Mouse (Mus musculus) kidney, embryonic 14.5 days (tissue): Measurements from ENCODE around the gene Paqr9. TPM values are rescaled to one million over a fixed set of nuclear protein-coding genes. Genes with fewer than 3 reads are reported as not detected.
A peak's percentile ranks its signal among the peaks of the same experiment; 100 is the strongest.

Source experiments
- ATAC-seq: fragments of 200-750 bp; cut with Nextera tagmentation; 2 replicates; pipeline ENCODE4 v1.8.0; 2017; ENCODE audit warnings: moderate number of reproducible peaks, mild to moderate bottlenecking, moderate TSS enrichment, moderate library complexity; ENCODE audit not compliant: low FRiP score, low TSS enrichment
- H3K27ac ChIP-seq: fragments of 300-500 bp; sonication (generic); 2 replicates; pipeline ENCODE4 v1.5.1; 2014; ENCODE audit warnings: low read depth, mild to moderate bottlenecking, low read length, moderate library complexity, mixed read lengths
- H3K27me3 ChIP-seq: fragments of 300-500 bp; sonication (generic); 2 replicates; pipeline ENCODE4 v1.6.1; 2014; ENCODE audit warnings: mild to moderate bottlenecking, low read length; ENCODE audit not compliant: control insufficient read depth, insufficient read depth
- H3K36me3 ChIP-seq: fragments of 300-500 bp; sonication (generic); 2 replicates; pipeline ENCODE4 v1.6.1; 2014; ENCODE audit warnings: low read length, mixed read lengths; ENCODE audit not compliant: control insufficient read depth, insufficient read depth
- H3K4me1 ChIP-seq: fragments of 300-500 bp; sonication (generic); 2 replicates; pipeline ENCODE4 v1.6.1; 2014; ENCODE audit warnings: low read length, mixed read lengths; ENCODE audit not compliant: control insufficient read depth, insufficient read depth
- H3K4me2 ChIP-seq: fragments of 300-500 bp; sonication (generic); replicated peaks from 2 replicates; pipeline ENCODE4 v1.6.1; 2014; ENCODE audit warnings: low read depth, mild to moderate bottlenecking, low read length
- H3K4me3 ChIP-seq: fragments of 300-500 bp; sonication (generic); 2 replicates; pipeline ENCODE4 v1.5.1; 2014; ENCODE audit warnings: mild to moderate bottlenecking, low read length
- H3K9ac ChIP-seq: fragments of 300-500 bp; sonication (generic); 2 replicates; pipeline ENCODE4 v1.6.1; 2014; ENCODE audit warnings: low read depth, mild to moderate bottlenecking, low read length, moderate library complexity
- H3K9me3 ChIP-seq: fragments of 300-500 bp; sonication (generic); 2 replicates; pipeline ENCODE4 v1.6.1; 2016; ENCODE audit warnings: low read length; ENCODE audit not compliant: control insufficient read depth
- WGBS: fragments of 180-500 bp; shearing (Covaris S2); extraction: QIAGEN DNeasy Blood & Tissue Kit; methylation state at CpG from one replicate; pipeline ENCODE4 v1.1.7; 2014; 5-methylcytosine and 5-hydroxymethylcytosine counted together
- polyA plus RNA-seq: library from polyadenylated mRNA; unstranded; fragments of >200 nt; fragmentation: Nextera tagmentation; extraction: Ambion mirVana; gene quantifications from 2 replicates; pipeline ENCODE4 v1.2.1, GENCODE M21; 2014

Gene Paqr9
- polyA plus RNA-seq, 1 experiment from 2014 or later = 0.54 TPM

DNA sequence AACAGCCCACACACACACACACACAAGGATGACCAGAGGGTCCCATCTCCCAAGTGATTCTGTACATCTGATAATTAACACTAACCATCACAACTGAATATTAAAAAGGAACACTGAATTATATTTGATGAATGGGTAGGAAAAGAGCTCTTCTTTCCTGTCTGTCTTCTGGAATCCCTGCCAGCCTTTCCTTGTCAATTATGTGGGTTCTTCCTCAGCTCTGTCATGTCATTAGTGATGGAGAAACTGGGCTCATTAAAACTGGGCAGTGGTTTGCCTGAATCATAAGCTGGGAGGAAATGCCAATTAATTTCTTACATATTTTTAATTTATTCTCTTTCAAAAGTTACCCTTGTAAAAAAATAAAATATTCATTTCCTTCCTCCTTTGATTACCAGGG is 18.2 kb upstream of the Paqr9 start:
- H3K27ac ChIP-seq = no peak overlapping the region
- no peak overlapping the region for H3K9ac ChIP-seq
- no peaks in the 10 kb centered on the region for H3K4me1 ChIP-seq
- H3K9me3 ChIP-seq = no peaks in the 10 kb centered on the region
- no peak overlapping the region for H3K4me2 ChIP-seq
- no peak for ATAC-seq
- H3K4me3 ChIP-seq = no peak overlapping the region
- no peaks in the 10 kb centered on the region for H3K27me3 ChIP-seq
- no peaks in the 10 kb centered on the region for H3K36me3 ChIP-seq

DNA sequence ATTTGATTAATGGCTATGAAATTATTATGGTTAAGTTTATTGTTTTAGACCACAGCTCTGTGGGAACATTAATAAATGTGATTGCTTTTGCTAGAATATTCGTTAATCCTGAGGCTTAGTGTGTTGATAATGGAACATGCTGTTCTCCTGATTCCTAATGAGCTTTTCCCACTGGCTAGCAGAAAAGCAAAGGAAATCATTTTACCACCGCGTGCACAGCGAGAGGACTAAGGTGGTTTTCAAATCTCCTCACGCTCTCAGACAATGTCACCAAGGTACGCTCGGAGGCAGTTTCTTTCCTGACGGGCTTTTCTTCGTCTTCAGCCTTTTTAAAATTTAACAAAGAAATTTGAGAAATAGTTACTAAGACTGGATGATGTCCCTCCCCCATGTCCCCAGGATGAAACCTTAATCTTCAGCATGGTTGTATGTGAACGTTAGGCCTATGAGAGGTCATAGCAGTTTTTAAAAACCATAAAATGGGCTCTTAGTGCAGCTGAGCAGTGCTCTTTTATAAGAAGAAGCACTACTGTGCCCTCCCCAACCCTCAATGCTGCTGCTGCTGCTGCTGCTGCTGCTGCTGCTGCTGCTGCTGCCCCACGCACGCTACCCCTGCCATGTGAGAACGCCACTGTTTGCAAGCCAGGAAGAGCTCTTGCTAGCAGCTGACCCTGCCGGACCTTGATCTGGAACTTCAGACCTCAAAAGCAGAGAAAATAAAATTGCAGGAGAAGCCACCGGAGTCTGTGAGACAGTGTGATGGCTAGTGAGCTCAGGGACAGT is 17.6 kb upstream of the Paqr9 start:
- Histone ChIP-seq H3K36me3 (no peaks in the 10 kb centered on the region), H3K27me3 (no peaks in the 10 kb centered on the region), H3K4me2 (no peak overlapping the region), H3K9ac (no peak overlapping the region), H3K4me1 (no peaks in the 10 kb centered on the region), H3K27ac (no peak overlapping the region), H3K4me3 (no peak overlapping the region), H3K9me3 (no peaks in the 10 kb centered on the region)
- 73% methylated on average over 15 of the region's 15 CpGs for WGBS
- ATAC-seq = no peak

DNA sequence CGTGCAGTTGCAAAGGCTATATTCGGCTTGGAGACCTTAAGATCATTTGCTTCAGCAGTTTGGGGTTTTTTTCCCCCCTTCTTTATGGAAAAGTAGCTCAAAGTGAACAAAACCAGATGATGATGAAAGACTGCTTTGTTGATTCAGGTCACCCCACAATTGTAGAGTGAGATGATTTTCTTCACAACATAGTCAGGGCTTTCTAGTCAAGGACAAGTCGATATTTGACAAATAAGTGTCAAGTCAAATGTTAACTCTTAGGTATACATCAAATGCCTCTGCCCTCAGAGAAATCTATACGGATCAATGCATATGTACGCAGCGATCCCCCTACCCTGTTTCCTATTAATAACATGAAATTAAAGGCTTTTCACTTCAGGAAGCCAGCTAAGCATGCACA is 17.0 kb upstream of the Paqr9 start:
- H3K4me3 ChIP-seq = no peak overlapping the region
- no peaks in the 10 kb centered on the region for H3K9me3 ChIP-seq
- no peak overlapping the region for H3K27ac ChIP-seq
- H3K4me1 ChIP-seq = no peaks in the 10 kb centered on the region
- H3K9ac ChIP-seq = no peak overlapping the region
- no peaks in the 10 kb centered on the region for H3K27me3 ChIP-seq
- H3K36me3 ChIP-seq = no peaks in the 10 kb centered on the region
- ATAC-seq = no peak
- H3K4me2 ChIP-seq = no peak overlapping the region
- 76% methylated on average over 6 of the region's 6 CpGs for WGBS

DNA sequence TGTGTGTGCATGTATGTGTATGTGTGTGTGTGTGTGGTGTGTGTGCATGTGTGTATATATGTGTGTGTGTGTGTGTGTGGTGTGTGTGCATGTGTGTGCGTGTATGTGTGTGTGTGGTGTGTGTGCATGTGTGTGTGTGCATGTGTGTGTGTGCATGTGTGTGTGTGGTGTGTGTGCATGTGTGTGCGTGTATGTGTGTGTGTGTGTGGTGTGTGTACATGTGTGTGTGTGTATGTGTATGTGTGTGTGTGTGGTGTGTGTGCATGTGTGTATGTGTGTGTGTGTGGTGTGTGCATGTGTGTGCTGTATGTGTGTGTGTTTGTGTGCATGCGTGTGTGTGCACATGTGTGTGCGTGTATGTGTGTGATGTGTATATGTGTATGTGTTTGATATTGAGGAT is 14.9 kb upstream of the Paqr9 start:
- no peak overlapping the region for H3K9ac ChIP-seq
- ATAC-seq = no peak
- no peaks in the 10 kb centered on the region for H3K4me1 ChIP-seq
- no peaks in the 10 kb centered on the region for H3K36me3 ChIP-seq
- H3K27ac ChIP-seq = no peak overlapping the region
- 96% methylated on average over 4 of the region's 4 CpGs for WGBS
- H3K4me3 ChIP-seq = no peak overlapping the region
- H3K9me3 ChIP-seq = no peaks in the 10 kb centered on the region
- H3K27me3 ChIP-seq = no peaks in the 10 kb centered on the region
- no peak overlapping the region for H3K4me2 ChIP-seq

DNA sequence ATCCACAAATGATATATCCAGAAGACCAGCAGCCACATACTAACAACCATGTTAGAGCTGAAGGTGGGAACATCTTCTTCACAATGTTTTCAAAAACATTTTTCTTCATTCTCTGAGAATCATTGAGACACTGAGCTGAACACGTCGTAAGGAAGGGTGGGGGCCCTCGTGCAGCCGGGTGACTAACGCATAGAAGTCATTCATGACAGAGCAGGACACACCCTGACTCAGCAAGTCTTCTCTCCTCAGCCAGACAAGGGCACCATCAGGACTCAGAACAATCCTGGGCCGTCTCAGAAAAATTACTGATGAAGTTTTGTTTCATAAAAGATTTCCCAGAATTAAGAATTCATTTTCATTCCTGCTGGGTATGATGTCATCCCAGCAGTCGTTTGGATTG is 12.8 kb upstream of the Paqr9 start:
- Histone ChIP-seq H3K4me3 (no peak overlapping the region), H3K4me1 (no peaks in the 10 kb centered on the region), H3K4me2 (no peak overlapping the region), H3K9ac (no peak overlapping the region), H3K27me3 (no peaks in the 10 kb centered on the region), H3K27ac (no peak overlapping the region), H3K36me3 (no peaks in the 10 kb centered on the region), H3K9me3 (no peaks in the 10 kb centered on the region)
- 61% methylated on average over 7 of the region's 7 CpGs for WGBS
- no peak for ATAC-seq

DNA sequence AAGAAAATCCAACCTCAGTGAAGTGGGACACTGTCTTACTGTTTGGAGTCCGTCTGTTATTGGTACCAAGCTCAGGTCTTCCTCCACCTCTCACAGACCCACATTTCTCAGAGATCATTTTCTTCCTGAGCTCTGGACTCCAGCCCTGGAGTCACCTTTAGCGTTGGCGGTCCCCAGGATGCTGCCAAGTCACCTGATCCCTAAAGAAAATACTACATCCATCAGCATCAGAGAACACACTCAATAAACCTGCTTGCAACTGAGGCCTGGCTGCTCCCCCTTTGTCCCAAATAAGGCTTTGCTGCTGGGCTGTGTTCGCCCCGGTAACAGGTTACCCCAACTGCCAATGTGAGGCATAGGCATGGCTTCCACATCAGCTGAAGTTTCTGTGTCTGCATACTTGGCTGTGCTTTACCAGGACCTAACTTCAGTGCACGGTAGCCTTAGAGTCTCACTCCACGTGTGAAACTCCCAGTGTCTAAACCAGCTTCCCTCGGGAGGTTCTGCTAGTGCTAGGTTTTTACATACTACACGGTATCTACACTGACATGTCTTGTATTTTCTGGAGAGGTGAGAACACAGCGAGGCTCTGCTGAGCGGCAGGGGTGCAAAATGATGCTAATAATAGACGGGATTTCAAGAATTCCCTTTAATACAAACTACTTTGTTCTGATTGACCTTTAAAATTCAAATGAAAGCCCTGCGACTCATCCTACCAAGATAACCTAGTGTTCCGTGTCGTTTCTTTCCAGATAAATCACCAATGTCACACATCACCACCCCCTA is 9.6 kb upstream of the Paqr9 start:
- 41% methylated on average over 15 of the region's 15 CpGs for WGBS
- Histone ChIP-seq H3K27me3 (no peaks in the 10 kb centered on the region), H3K9me3 (no peaks in the 10 kb centered on the region), H3K4me1 (no peaks in the 10 kb centered on the region), H3K9ac (no peak overlapping the region), H3K4me2 (no peak overlapping the region), H3K4me3 (no peak overlapping the region), H3K36me3 (no peaks in the 10 kb centered on the region), H3K27ac (no peak overlapping the region)
- 0 out of 2 replicates have a peak, but pooled peaks have one; percentile 15 for ATAC-seq

DNA sequence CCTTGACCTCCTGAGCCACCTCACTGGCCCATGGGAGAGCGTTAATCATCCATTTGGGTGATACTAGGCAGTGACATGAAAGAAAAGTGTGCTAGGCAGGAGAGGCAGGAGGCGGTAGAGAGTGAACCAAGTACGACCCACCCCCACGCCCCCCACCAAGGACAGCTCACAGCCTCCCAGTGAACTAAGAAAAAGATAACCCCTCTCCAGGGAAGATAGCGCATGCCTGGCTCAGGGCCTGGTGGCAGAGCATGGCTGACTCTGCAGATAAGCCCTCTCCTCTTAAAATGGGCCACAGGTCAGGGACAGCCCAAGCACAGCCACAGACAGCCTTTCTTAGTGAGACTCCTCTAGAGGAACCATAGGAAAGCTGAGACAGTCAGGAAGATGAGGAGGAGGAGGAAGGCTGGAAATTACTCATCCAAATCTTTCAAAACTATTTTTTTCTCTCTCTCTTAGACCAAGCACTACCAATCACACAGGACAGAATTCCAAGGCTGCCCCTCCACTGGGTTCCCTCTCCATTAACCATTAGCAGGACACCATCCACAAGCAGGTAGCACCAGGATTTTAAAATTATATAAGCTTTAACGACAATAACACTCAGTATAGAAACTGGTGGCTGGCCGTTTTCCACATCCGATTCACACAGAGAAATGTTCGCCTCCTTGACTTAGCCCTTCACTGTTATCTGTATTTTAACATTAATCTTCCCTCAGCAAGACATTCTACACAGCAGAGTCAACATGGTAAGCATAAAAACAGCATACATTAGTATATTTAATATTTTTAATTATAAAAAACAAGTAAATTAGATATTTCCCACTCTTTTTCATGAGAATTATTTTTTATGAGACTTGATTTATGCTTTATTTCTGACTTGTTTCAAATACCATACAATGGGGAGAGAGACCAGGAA is 8.3 kb upstream of the Paqr9 start:
- Histone ChIP-seq H3K9ac (no peak overlapping the region), H3K4me2 (no peak overlapping the region), H3K36me3 (no peaks in the 10 kb centered on the region), H3K4me3 (no peak overlapping the region), H3K4me1 (no peaks in the 10 kb centered on the region), H3K27me3 (0 out of 2 replicates have a peak, but pooled peaks cover under 1% of the 10 kb centered on the region), H3K27ac (no peak overlapping the region), H3K9me3 (no peaks in the 10 kb centered on the region)
- peak; percentile 44 for ATAC-seq
- 55% methylated on average over 9 of the region's 9 CpGs for WGBS

DNA sequence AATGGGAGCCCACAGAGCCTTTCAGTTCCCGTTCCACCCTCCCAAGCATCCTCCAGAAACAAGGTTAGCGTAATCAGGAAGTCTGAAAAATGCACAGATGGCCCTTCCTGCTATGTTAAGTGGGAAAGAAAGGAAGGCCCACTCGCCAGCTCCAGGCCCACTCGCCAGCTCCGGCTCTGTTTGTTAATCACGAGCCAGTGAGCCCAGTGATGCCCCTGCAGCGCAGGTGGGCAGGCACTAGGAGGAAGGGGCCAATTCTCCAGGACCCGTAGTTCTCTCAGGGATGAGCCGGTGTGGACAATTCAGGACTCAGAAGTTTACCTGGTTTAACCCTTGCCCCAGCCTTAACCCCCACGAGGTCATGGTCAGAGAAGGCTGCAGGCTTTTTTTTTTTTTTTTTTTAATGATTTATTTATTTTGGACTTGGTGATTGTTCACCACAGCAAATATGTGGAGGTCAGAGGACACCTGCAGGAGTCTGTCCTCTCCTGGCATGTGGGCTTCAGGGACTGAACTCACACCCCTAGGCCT is 7.2 kb upstream of the Paqr9 start:
- Histone ChIP-seq H3K27me3 (peaks cover 8% of the 10 kb centered on the region), H3K4me1 (no peaks in the 10 kb centered on the region)
- ATAC-seq = no peak

More for the DNA sequence above, 7.2 kb upstream of the Paqr9 start:
- no peak overlapping the region for H3K9ac ChIP-seq
- no peak overlapping the region for H3K4me3 ChIP-seq
- H3K4me2 ChIP-seq = no peak overlapping the region
- no peaks in the 10 kb centered on the region for H3K36me3 ChIP-seq
- WGBS = 75% methylated on average over 10 of the region's 10 CpGs
- no peak overlapping the region for H3K27ac ChIP-seq
- no peaks in the 10 kb centered on the region for H3K9me3 ChIP-seq
